Mouse (Mus musculus) C2C12 (cell line): ENCODE data around the gene Gad2. TPM values are rescaled to one million over a fixed set of nuclear protein-coding genes. Genes with fewer than 3 reads are reported as not detected.
"Not testable (repeated sequence)": the region's sequence is repeated elsewhere in the genome, so short reads cannot be mapped to it uniquely, and the experiment has no call there.

ENCODE experiments used
- H3K27me3 ChIP-seq: one replicate; pipeline ENCODE4 v1.6.1; 2011; ENCODE audit not compliant: control insufficient read depth, insufficient read depth, insufficient read length
- H3K36me3 ChIP-seq: one replicate; pipeline ENCODE4 v1.6.1; 2011; ENCODE audit not compliant: control insufficient read depth, insufficient read depth
- H3K4me3 ChIP-seq: one replicate; pipeline ENCODE4 v1.5.1; 2011; ENCODE audit warnings: mild to moderate bottlenecking, control low read depth; ENCODE audit not compliant: poor library complexity, insufficient read depth, severe bottlenecking
- H3K79me2 ChIP-seq: one replicate; pipeline ENCODE4 v1.6.1; 2011; ENCODE audit not compliant: control insufficient read depth, insufficient read depth
- H3K79me3 ChIP-seq: one replicate; pipeline ENCODE4 v1.6.1; 2011; ENCODE audit warnings: low read depth, control low read depth
- H3ac ChIP-seq: one replicate; pipeline ENCODE3; 2011; ENCODE audit warnings: low read depth; ENCODE audit not compliant: control insufficient read depth, insufficient read length
- CEBPB ChIP-seq: IDR thresholded peaks from one replicate; pipeline ENCODE4 v1.6.1; 2011; ENCODE audit warnings: low read depth, mild to moderate bottlenecking, control low read depth, moderate library complexity
- CTCF ChIP-seq: IDR thresholded peaks from one replicate; pipeline ENCODE4 v1.5.1; 2011; ENCODE audit not compliant: control insufficient read depth, insufficient read depth, insufficient read length
- FOSL1 ChIP-seq: IDR thresholded peaks from one replicate; pipeline ENCODE4 v1.8.0; 2011; ENCODE audit warnings: mild to moderate bottlenecking, low read length; ENCODE audit not compliant: poor library complexity, insufficient read depth, severe bottlenecking
- MAX ChIP-seq: IDR thresholded peaks from one replicate; pipeline ENCODE4 v1.6.1; 2011; ENCODE audit warnings: mild to moderate bottlenecking, control low read depth
- MYOD1 ChIP-seq: IDR thresholded peaks from one replicate; pipeline ENCODE4 v1.6.1; 2011; ENCODE audit warnings: low read depth; ENCODE audit not compliant: control insufficient read depth, insufficient read length
- MYOG ChIP-seq: IDR thresholded peaks from one replicate; pipeline ENCODE4 v1.6.1; 2011; ENCODE audit not compliant: control insufficient read depth, insufficient read length; ENCODE audit errors: extremely low read depth
- USF1 ChIP-seq: IDR thresholded peaks from one replicate; pipeline ENCODE4 v1.6.1; 2011; ENCODE audit warnings: low read depth, mild to moderate bottlenecking, control low read depth, moderate library complexity
- long read RNA-seq, 2 experiments: library from polyadenylated mRNA; unstranded; transcript quantifications; one replicate each; pipeline ENCODE4 v2.0.0; 2019 to 2020
- polyA plus RNA-seq: library from polyadenylated mRNA; unstranded; fragments of >200 nt; fragmentation: generic; extraction: Trizol; gene quantifications from one replicate; pipeline ENCODE4 v1.2.1, GENCODE M21; 2012; ENCODE audit warnings: missing spikeins

Gene Gad2
- not detected for polyA plus RNA-seq
- long read RNA-seq, experiment 1 = 0 reads
- long read RNA-seq, experiment 2 = 0 reads

DNA sequence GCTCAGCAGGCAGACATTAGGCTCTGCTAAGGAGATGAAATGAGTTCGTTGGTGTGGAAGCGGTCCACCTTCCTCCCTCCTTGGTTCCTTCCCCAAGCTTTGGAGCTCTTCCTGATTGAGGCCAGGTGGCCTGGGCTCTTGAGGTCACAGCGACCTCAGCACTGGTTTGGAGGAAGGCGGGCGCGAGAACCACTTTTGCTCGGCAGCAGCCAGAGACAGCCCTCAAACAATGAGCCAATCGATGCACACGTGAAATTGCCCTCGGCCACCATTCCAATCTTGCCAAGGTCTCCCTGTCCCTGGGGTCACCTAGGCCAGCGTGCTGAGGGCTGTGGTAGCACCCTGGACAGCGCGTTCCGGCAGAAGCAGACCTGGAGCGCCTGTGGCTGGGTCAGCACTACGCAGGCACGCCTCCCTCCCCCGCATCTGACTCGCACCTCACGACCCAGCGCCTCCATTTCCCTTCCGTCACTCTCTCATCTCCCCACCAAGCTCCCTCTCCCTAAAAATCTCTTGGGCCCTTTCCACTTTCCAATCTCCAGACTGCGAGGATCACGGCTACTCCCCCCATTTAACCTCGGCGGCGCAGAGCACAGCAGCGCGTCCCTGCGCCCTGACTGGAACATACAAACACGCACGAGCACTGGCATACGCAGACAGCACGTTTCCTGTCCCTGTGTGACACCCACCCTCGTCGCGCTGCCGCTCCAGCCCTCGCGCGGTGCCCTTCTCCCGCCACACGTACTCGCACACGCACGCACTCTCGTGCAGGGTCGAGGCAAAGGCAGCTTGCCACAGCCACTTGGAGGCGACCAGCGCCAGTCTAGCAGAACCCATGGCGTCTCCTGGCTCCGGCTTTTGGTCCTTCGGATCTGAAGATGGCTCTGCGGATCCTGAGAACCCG, at the start of gene Gad2:
Gene Gad2 (plus strand): TSS at position 378 of the 904 bp plus-strand sequence.
- TF ChIP-seq FOSL1 (no peak), MYOD1 (no peak), USF1 (no peak), CEBPB (no peak), CTCF (no peak), MYOG (no peak), MAX (no peak)
- H3K79me3 ChIP-seq = no peaks in the 10 kb centered on the region
- no peak within 1 kb of the TSS for H3K4me3 ChIP-seq
- no peak within 1 kb of the TSS for H3ac ChIP-seq
- H3K79me2 ChIP-seq = no peaks in the 10 kb centered on the region
- peaks cover 51% of the 10 kb centered on the region for H3K27me3 ChIP-seq
- no peaks in the 10 kb centered on the region for H3K36me3 ChIP-seq

DNA sequence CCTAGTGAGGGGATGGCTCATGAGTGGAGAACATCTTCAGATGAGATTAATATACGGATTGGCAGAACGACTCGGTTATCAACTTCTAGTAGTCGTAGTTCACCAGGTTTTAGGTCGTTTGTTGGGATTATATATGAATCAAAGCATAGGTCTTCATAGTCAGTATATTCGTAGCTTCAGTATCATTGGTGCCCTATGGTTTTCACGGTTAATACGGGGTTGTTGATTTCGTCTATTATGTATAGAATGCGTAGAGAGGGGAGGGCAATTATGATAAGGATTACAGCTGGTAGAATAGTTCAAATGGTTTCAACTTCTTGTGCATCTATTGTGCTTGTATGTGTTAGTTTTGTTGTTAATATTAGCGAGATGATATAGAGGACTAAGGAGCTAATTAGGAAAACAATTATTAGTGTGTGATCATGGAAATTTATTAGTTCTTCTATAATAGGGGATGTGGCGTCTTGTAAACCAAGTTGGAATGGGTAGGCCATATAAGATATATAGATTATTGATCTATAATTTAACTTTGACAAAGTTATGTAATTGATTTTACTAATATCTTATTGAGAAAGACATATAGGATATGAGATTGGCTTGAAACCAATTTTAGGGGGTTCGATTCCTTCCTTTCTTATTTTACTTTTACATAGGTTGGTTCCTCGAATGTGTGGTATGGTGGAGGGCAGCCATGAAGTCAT, 34.4 kb upstream of the Gad2 start:
- not testable (repeated sequence) for H3K79me3 ChIP-seq, H3K36me3 ChIP-seq, H3K79me2 ChIP-seq, H3ac ChIP-seq, H3K4me3 ChIP-seq, H3K27me3 ChIP-seq

DNA sequence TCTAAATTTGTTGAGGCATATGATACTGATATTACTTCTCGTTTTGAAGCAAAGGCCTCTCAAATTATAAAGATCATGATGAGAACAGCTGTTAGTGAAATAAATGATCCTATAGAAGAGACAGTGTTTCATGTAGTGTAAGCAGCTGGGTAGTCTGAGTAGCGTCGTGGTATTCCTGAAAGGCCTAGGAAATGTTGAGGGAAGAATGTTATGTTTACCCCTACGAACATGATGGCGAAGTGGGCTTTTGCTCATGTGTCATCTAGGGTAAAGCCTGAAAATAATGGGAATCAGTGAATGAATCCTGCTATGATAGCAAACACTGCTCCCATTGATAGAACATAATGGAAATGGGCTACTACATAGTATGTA, 33.8 kb upstream of the Gad2 start:
- H3K36me3 ChIP-seq, H3ac ChIP-seq, H3K79me3 ChIP-seq, H3K27me3 ChIP-seq, H3K4me3 ChIP-seq, H3K79me2 ChIP-seq: not testable (repeated sequence)

DNA sequence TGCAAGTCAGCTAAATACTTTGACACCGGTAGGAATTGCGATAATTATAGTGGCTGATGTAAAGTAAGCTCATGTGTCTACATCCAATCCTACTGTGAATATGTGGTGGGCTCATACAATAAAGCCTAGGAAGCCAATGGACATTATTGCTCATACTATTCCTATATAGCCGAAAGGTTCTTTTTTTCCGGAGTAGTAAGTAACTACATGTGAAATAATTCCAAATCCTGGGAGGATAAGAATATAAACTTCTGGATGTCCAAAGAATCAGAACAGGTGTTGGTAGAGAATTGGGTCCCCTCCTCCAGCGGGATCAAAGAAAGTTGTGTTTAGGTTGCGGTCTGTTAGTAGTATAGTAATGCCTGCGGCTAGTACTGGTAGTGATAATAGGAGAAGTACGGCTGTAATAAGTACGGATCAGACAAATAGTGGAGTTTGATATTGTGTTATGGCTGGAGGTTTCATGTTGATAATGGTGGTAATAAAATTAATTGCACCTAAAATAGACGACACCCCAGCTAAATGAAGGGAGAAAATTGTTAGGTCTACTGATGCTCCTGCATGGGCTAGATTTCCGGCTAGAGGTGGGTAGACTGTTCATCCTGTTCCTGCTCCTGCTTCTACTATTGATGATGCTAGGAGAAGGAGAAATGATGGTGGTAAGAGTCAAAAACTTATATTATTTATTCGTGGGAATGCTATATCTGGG, 33.2 kb upstream of the Gad2 start:
- H3K79me3 ChIP-seq, H3K79me2 ChIP-seq, H3K27me3 ChIP-seq, H3K36me3 ChIP-seq, H3K4me3 ChIP-seq, H3ac ChIP-seq: not testable (repeated sequence)

DNA sequence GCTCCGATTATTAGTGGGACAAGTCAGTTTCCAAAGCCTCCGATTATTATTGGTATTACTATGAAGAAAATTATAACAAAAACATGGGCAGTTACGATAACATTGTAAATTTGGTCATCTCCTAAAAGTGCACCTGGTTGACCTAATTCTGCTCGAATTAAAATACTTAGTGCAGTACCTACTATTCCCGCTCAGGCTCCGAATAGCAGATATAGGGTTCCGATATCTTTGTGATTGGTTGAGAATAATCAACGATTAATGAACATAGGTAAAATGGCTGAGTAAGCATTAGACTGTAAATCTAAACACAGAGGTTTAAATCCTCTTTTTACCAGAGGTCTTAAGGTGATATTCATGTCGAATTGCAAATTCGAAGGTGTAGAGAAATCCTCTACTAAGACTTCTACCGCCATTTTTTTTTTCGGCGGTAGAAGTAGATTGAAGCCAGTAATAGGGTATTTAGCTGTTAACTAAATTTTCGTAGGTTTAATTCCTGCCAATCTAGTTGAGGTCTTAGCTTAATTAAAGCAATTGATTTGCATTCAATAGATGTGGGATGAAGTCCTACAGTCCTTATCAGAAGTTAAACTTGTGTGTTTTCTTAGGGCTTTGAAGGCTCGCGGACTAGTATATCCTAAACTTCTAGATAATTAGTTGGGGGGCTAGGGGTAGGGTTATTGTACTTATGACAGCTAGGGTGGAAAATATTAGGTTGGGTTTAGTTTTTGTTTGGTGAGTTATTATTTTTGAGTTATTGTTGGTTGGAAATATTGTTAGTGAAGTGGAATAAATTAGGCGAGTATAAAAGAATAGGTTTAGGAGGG, 32.4 kb upstream of the Gad2 start:
- H3K4me3 ChIP-seq, H3K36me3 ChIP-seq, H3K79me2 ChIP-seq, H3K27me3 ChIP-seq, H3K79me3 ChIP-seq, H3ac ChIP-seq: not testable (repeated sequence)

DNA sequence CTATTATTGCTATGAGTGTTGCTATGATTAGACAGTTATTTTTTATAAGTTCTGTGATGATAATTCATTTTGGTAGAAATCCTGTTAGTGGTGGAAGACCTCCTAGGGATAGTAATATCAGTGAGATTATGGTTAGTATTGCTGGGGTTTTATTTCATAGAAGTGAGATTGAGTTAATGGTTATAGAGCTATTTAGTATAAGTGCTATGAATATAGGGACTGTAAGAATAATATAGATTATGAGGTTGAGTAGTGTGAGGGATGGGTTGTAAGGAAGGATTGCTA, 31.9 kb upstream of the Gad2 start:
- no peak for TF ChIP-seq CTCF
- TF ChIP-seq MYOD1 = no peak
- TF ChIP-seq USF1 = no peak
- no peak for TF ChIP-seq FOSL1
- no peak for TF ChIP-seq MYOG
- no peak for TF ChIP-seq CEBPB
- no peak for TF ChIP-seq MAX
- no peak overlapping the region for H3ac ChIP-seq
- H3K36me3 ChIP-seq = no peaks in the 10 kb centered on the region
- no peaks in the 10 kb centered on the region for H3K79me2 ChIP-seq
- H3K27me3 ChIP-seq = no peaks in the 10 kb centered on the region
- H3K79me3 ChIP-seq = no peaks in the 10 kb centered on the region
- H3K4me3 ChIP-seq = no peak overlapping the region
